Mouse (Mus musculus) cerebellum, postnatal 14 days (tissue): ENCODE results near the gene Ttc22.

Experiments
- DNase-seq, 2 experiments: peaks; one replicate each; pipeline ENCODE4 v3.0.0; 2021; ENCODE audit warnings: mixed read lengths in 2 of 2

The Ttc22 gene

GRCm38 (mm10) chr4:106622030-106622493 is at the start of gene Ttc22:
Ttc22 (plus strand) TSS chr4:106622432.
- peak in 1 of 2 experiments; percentile 60 for DNase-seq

GRCm38 (mm10) chr4:106575022-106575421 is 47.2 kb upstream of the Ttc22 start:
- DNase-seq, result no peak

- no peak for DNase-seq
Observed at GRCm38 (mm10) chr4:106577511-106577910, 44.7 kb upstream of the Ttc22 start.

GRCm38 (mm10) chr4:106581176-106581864 is 40.9 kb upstream of the Ttc22 start:
- no peak for DNase-seq

DNA sequence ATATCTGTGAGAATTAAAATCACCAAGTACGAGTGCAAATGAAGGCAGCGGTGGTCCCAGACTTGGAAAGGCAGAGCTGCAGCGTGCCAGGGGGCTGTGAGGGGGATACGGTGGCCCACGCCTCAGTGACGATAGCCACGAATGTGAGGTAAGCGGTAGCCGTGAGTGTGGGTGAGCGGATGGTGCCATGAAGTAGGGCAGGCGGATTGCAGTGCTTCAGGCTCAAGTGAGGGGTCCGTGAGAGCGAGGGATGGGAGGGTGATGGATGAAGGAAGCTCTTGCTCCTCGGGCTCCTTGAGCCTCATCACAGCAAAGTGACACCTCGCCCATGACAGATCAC is 40.4 kb upstream of the Ttc22 start:
- no peak for DNase-seq

DNA sequence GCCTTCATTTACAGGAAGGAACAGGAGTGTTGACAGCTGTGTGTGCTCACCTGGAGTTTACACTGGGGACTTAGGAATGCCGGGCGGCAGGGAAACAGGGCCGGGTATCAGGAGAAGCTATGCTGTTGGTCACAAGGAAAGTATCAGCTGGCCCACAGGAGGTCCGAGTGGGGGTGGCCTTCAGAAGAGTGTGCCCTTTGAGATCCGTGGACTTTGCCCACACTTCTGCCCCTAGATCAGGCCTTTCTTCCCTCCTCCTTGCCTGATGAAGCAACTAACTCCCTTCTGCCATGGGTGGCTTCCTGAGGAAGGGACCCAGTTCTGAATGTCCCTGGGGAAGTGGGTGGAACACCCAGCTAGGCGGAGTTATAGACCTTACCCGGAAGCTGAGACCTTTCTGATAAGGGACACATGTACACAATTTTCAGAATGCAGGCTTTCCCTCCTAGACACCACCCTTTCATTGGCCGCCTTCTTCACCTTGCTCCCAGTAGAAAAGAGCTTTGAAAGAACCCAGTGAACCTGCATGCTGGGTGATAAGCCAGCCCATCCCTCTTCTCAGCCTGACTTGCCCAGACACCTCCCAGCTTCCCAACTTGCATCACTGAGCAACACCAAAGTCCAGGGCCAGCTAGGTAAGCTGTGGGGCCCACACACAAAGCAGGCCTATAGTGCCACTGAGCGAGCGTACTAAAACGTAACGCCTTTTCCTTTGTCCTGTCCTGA is 39.6 kb upstream of the Ttc22 start:
- DNase-seq, result no peak

DNA sequence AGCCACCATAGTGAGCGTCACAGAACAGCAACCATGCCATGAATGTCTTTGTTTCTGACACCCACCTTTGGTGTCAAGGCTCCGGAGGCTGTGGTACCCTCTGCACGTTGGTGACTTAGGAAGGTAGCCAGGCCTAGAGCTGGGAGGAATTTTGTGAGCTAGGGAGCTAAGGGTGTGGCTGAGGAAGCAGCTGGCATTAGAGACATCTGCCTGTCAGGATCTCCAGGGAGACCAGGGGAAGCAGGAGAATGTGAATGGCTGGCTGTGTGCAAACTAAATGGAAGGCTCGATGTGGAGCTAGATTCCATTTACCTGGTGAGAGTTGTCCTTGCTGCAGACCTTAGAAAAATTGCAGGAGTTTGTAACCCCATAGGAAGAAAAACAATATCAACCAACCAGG is 37.6 kb upstream of the Ttc22 start:
- no peak for DNase-seq

DNA sequence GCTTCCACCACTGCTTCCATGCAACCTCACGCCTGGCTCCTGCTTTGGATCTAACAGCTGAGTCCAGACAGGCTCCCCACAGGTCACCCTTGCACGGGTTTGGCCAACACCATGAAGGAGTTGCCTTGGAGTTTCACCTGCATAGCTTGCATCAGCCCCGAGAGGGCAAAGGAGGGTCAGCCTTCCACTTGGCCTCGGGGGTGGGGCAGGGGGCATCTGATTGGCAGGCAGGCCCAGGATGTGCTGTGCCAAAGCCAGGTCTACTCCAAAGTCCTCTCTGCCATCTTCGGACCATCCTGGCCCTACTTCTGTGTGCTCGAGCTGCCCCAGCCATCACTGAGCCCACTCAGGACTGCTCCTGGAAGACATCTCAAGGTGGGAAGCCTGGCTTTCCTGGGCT is 35.2 kb upstream of the Ttc22 start:
- no peak for DNase-seq

- DNase-seq, result no peak
Observed at GRCm38 (mm10) chr4:106590142-106590541, 32.1 kb upstream of the Ttc22 start.

DNA sequence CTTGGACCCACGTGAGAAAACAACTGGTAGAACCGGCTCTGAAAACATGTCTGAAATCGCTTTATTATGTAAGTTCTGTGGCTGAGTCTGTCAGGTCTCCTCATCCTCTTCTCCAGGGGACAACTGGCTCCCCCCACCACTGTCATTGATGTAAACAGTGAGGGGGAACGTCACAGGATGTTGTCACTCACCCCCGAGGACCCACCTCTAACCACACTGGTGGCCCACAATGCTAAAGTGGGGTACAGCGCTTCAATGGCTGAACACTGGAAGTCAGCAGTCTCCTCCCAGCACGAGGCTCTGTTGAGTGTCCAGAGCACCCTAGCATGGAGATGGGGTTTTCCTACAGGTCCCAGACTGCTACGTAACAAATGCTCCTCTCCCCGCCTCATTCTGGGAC is 31.4 kb upstream of the Ttc22 start:
- no peak for DNase-seq

DNA sequence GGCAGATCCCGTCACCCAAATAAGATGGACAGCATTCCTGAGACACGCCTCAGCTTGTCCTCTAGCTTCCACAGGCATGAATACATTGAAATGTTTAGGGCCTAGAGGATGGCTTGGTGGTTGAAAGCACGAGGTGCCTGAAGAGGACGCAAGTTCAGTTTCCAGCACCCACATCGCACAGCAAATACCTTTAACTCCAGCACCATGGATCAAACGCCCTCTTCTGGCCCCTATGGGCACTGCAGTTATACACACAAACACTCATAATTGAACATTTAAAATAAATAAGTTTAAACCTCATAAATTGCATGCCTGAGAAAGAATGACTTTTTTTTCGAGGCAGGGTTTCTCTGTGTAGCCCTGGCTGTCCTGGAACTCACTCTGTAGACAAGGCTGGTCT is 28.6 kb upstream of the Ttc22 start:
- no peak for DNase-seq

DNA sequence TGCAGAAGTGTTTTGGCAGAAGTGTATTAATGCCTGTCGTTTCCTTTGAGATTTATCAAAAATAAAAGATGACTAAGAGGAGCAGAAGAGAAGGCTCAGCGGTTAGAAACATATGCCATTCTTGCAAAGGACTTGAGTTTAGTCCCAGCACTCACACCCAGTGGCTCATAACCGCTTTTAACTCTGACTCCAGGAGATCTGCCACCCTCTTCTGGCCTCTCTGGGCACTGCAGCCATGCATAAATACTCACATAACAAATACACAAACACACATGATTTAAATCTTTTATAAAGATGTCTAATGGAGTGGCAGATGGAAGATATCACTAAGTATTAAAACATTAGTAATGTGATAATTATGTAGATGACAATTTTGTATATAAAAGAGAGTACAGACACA is 26.0 kb upstream of the Ttc22 start:
- DNase-seq, result no peak

DNA sequence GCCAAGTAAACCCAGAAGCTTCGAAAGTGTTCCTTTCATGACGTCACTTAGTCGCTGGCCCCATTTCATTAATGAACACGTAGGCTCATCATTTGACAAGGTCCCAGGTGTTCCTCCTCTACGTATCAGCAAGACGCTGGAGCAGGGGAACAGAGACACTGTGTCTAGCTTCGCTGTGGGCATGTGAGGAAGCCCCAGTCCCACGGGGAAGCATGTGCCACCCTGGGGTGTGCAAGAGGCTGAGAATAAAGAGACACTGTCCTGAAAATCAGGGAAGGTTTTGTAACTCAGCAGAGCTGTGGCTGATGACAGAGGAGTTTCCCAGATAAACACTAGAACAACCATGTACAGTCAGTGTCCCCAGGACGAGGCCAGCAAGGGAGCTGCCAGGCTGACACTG is 25.2 kb upstream of the Ttc22 start:
- DNase-seq, result no peak

DNA sequence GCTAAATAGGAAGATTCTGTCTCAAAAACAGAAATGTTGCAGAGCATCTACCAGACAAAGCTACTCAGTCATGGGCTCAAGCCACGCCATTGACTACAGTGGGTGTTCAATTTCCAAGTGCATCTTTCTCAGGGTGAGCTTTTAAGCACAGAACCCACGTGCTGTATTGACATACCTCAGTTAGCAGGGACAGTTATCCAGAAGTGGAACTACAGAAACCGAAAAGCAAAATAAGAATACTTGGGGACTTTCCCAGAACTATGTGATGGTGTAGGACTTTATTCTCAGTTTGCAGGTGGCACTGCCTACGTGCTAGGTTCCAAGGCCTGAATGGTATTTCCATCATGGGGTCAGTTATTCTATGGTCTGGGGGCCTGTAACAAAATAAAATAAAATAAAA is 24.5 kb upstream of the Ttc22 start:
- DNase-seq, result no peak

DNA sequence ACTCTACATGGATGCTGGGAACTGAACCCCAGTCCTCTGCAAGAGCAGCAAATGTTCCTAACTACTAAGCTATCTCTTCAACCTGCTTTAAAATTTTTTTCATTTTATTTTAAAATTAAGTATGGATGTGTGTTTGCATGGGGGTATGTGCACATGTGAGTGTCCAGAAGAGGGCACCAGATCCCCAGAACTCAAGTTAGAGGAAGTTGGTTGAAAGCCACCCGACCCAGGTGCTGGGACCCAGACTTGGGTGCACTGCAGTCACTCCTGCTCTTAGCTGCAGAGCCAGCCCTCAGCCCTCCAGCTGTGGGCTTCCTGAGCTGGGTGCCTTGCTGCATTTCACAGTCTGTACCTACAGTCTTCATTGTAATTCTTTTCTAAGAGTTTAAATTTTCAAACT is 22.8 kb upstream of the Ttc22 start:
- no peak for DNase-seq

DNA sequence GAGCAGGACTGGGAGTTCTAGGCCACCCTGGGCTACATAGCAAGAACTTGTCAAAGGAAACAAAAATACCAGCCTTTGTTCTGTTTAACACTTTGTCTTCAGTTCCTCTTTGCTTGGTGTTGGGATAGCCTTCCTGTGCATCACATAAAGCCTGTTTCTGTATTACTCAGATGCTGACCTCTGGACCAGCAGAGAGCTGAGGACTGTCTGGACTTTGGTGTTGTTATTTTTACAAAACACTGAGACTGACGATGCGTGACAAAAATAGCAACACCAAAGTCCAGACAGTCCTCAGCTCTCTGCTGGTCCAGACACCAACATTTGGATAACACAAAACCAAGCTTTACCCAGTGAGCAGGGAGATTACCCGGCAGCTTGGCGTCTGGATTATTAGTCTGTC is 21.5 kb upstream of the Ttc22 start:
- no peak for DNase-seq

DNA sequence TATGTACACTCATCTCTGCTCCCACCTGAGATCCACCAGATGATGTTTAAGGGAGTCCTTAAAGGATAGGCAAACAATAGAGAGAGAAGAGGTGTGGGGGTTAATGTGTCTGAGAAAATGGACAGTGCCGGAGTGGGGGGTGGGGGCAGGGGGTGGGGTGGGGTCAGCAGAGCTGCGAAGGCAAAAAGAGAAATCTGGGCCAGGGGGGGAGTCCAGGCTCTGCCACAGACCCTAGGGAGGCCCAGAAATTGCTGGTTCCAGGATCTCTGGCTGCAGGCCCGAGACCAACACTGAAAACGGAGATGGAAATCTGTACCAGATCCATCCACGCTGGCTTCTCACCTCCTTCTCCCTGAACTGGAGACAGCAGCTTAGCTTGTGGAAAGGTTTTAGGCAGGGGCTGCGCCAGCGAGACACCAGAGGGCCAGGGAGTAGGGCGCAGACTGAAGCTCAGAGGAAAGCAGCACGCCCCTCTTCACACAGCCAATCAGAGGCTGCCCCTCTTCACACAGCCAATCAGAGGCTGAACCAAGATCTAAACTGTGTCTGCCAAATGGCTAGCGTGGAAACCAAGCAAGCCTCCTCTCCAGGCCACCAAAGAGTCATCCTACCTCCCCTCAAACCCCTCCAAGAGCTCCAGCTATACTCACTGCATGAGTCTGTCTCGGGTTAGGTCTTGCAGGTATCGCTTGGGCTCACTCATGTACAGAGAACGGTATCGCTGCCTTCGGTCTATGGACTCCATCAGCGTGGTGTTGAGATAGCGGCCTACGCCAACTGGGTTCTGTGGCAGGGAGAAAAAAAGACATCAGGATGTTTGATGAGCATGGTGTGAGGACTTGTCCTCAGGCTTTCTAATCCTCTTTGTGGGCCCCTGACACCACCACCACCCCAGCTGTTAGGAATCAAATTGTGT is 15.3 kb upstream of the Ttc22 start:
- DNase-seq, result peak; percentile 42 to 43

GRCm38 (mm10) chr4:106607905-106608304 is 14.3 kb upstream of the Ttc22 start:
- no peak for DNase-seq

DNA sequence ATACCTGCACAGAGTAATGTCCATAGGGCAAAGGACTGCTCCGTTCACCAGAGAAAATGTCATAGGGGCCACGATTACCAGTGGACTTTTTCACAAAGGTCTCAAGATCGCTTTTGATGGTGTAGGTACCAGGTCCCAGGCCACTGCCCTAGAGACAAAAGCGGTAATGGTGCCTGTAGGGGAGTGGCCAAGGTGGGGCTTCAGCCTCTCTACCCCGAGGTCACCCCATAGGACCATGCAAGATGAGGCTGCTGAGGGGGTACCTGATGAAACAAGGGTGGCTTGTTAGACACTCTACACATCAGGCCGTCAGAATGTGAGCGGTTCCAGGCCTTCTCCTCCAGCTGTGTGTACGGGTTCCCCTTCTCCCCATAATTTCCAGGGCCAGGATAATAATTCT is 9.1 kb upstream of the Ttc22 start:
- DNase-seq, result no peak

DNA sequence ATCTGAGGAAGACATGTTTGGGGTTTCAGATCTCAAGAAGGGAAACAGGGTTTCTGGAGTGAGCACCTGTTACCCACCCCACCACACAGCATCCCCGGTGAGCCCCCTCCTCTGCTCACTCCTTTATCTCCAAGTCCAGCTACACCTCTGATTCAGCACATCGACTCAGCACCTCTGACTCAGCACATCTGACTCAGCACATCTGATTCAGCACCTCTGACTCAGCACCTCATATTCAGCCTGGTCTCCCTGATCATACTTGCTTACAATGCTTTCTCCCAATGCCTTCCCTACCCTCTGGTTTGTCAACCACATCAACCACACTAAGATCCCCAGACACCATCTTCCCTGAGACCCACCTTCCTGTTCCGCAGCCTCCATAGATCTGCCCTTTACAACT is 8.7 kb upstream of the Ttc22 start:
- no peak for DNase-seq

- DNase-seq, result peak; percentile 91 to 93
Observed at GRCm38 (mm10) chr4:106614180-106614797, 7.9 kb upstream of the Ttc22 start.

DNA sequence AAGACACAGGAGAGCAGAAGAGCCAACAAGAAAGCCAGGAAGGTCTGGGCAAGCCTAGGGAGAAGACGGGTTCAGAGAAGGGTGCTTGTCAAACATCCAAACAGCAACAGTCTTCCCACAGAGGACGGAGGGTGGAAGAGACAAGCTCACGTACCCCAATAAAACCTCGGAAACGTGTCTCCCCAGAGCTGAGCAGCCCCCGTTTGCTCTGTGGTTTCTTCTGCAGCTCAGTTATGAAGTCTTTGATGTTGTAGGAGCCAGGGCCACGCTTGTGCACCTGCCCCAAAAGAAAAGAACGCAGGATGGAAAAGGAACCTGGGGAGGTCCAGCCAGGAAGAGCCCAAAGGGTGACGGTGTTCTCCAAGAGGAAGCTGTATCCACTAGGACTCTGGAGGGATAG is 7.4 kb upstream of the Ttc22 start:
- no peak for DNase-seq

DNA sequence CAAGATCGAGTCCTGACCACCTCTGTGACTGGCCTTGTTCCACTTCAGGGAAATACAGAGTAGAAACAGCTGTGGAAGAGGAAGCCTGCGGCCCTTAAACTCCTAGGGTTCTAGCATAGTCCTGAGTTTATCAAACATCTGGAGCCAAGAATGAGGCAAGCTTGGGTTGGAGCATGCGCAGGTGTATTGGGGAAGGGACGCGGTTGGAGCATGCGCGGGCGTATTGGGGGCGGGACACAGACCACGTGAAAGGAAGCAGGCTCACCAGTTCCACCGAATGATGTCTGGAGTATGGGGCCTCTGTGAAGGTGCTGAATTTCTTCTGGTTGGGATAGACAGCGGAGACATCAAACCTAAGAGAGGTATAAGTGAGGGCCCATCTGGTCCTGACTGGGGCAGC is 6.6 kb upstream of the Ttc22 start:
- DNase-seq, result no peak
